Mouse (Mus musculus) ES-E14 (cell line): ENCODE measurements around the gene Amz2.

ENCODE experiments used
- CHD2 ChIP-seq: IDR thresholded peaks from 2 replicates; pipeline ENCODE4 v1.6.1; 2014; ENCODE audit warnings: mild to moderate bottlenecking, low read depth, low read length, inconsistent platforms
- MAFK ChIP-seq: IDR thresholded peaks from 2 replicates; pipeline ENCODE4 v1.6.1; 2014; ENCODE audit warnings: mild to moderate bottlenecking, low read depth, low read length, inconsistent platforms; ENCODE audit not compliant: insufficient read depth
- ZC3H11A ChIP-seq: IDR thresholded peaks from 2 replicates; pipeline ENCODE4 v1.6.1; 2012; ENCODE audit warnings: low read depth, mild to moderate bottlenecking, inconsistent platforms, low read length, borderline replicate concordance
- ZNF384 ChIP-seq: IDR thresholded peaks from 2 replicates; pipeline ENCODE4 v1.6.1; 2012; ENCODE audit warnings: low read depth, low read length, inconsistent platforms

DNA sequence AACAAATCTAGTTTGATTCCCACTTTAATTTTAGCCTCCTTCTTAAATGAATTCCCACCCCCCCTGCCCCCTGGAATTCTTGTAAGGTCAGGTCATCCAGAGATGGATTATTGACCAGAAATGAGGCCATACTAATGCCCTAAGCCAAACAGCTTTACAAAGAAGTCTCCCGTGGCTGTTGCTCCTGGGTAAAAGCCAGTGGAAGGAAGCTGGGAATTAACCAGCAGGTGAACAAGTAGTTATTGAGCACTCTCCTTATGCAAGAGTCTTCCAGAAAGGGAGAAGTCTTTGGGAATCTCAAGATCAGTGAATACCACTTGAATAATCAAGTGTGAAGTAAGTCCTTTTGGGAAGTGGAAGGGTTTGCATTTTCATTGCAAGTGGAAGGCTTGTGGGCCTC is 61.4 kb downstream of the Amz2 start:
- TF ChIP-seq MAFK (no peak), CHD2 (no peak), ZC3H11A (no peak), ZNF384 (no peak)
